Mouse (Mus musculus): ENCODE measurements around the gene Spry2. TPM values are rescaled to one million over a fixed set of nuclear protein-coding genes. Genes with fewer than 3 reads are reported as not detected.

Spry2 gene
- polyA plus RNA-seq, 1 experiment from 2014 or later, result 47.5 TPM

GRCm38 (mm10) chr14:105897569-105898101 is 1.0 kb upstream of the Spry2 start:
- Histone ChIP-seq H3K9ac (ENCODE audit: low read length) (peak overlapping the region; percentile 98), H3K4me3 (replicated peaks; ENCODE audit: low read length) (peak overlapping the region; percentile 98), H3K36me3 (ENCODE audit: control insufficient read depth, insufficient read depth, low read length) (0 out of 2 replicates have a peak, but pooled peaks cover 5% of the 10 kb centered on the region), H3K4me1 (ENCODE audit: control insufficient read depth, insufficient read depth, low read length) (peaks cover 18% of the 10 kb centered on the region), H3K9me3 (replicated peaks; ENCODE audit: control insufficient read depth, low read length) (no peaks in the 10 kb centered on the region), H3K27ac (ENCODE audit: low read length) (peak overlapping the region; percentile 100), H3K27me3 (ENCODE audit: control insufficient read depth, insufficient read depth, low read length) (no peaks in the 10 kb centered on the region), H3K4me2 (ENCODE audit: low read depth, low read length) (peak overlapping the region; percentile 93)
- WGBS, result under 1% methylated on average over 24 of the region's 28 CpGs
- peak; percentile 22; the same call in 1 of the 2 replicates for ATAC-seq (ENCODE audit: insufficient read depth, low FRiP score)

GRCm38 (mm10) chr14:105895961-105896651 is 513 bp downstream of the Spry2 start:
- H3K9me3 ChIP-seq (replicated peaks; ENCODE audit: control insufficient read depth, low read length), result no peaks in the 10 kb centered on the region
- peak overlapping the region; percentile 93 for H3K4me2 ChIP-seq (ENCODE audit: low read depth, low read length)
- H3K36me3 ChIP-seq (ENCODE audit: control insufficient read depth, insufficient read depth, low read length), result 0 out of 2 replicates have a peak, but pooled peaks cover 5% of the 10 kb centered on the region
- H3K27ac ChIP-seq (ENCODE audit: low read length), result peak overlapping the region; percentile 100
- peaks cover 25% of the 10 kb centered on the region for H3K4me1 ChIP-seq (ENCODE audit: control insufficient read depth, insufficient read depth, low read length)
- H3K9ac ChIP-seq (ENCODE audit: low read length), result peak overlapping the region; percentile 98
- no peak for ATAC-seq (ENCODE audit: insufficient read depth, low FRiP score)
- no peaks in the 10 kb centered on the region for H3K27me3 ChIP-seq (ENCODE audit: control insufficient read depth, insufficient read depth, low read length)
- under 1% methylated on average over 50 of the region's 50 CpGs for WGBS
- H3K4me3 ChIP-seq (replicated peaks; ENCODE audit: low read length), result peak overlapping the region; percentile 98

GRCm38 (mm10) chr14:105894971-105895873 is 1.4 kb downstream of the Spry2 start:
- WGBS, result under 1% methylated on average over 36 of the region's 36 CpGs
- no peak for ATAC-seq (ENCODE audit: insufficient read depth, low FRiP score)

GRCm38 (mm10) chr14:105893623-105893995 is 3.0 kb downstream of the Spry2 start:
- 0 out of 2 replicates have a peak, but pooled peaks cover 5% of the 10 kb centered on the region for H3K36me3 ChIP-seq (ENCODE audit: control insufficient read depth, insufficient read depth, low read length)
- H3K27ac ChIP-seq (ENCODE audit: low read length), result peak overlapping the region; percentile 57
- H3K4me1 ChIP-seq (ENCODE audit: control insufficient read depth, insufficient read depth, low read length), result peaks cover 31% of the 10 kb centered on the region
- no peak for ATAC-seq (ENCODE audit: insufficient read depth, low FRiP score)
- 21% methylated on average over 9 of the region's 9 CpGs for WGBS
- H3K27me3 ChIP-seq (ENCODE audit: control insufficient read depth, insufficient read depth, low read length), result no peaks in the 10 kb centered on the region
- peak overlapping the region; percentile 74 for H3K9ac ChIP-seq (ENCODE audit: low read length)
- H3K9me3 ChIP-seq (replicated peaks; ENCODE audit: control insufficient read depth, low read length), result no peaks in the 10 kb centered on the region
- peak overlapping the region; percentile 93 for H3K4me2 ChIP-seq (ENCODE audit: low read depth, low read length)
- H3K4me3 ChIP-seq (replicated peaks; ENCODE audit: low read length), result peak overlapping the region; percentile 98

More at GRCm38 (mm10) chr14:105894971-105895873, 1.4 kb downstream of the Spry2 start:
- H3K4me1 ChIP-seq (ENCODE audit: control insufficient read depth, insufficient read depth, low read length), result peaks cover 34% of the 10 kb centered on the region
- H3K36me3 ChIP-seq (ENCODE audit: control insufficient read depth, insufficient read depth, low read length), result 0 out of 2 replicates have a peak, but pooled peaks cover 5% of the 10 kb centered on the region
- H3K9ac ChIP-seq (ENCODE audit: low read length), result peak overlapping the region; percentile 98
- H3K4me3 ChIP-seq (replicated peaks; ENCODE audit: low read length), result peak overlapping the region; percentile 98
- peak overlapping the region; percentile 100 for H3K27ac ChIP-seq (ENCODE audit: low read length)
- peak overlapping the region; percentile 93 for H3K4me2 ChIP-seq (ENCODE audit: low read depth, low read length)
- no peaks in the 10 kb centered on the region for H3K27me3 ChIP-seq (ENCODE audit: control insufficient read depth, insufficient read depth, low read length)
- no peaks in the 10 kb centered on the region for H3K9me3 ChIP-seq (replicated peaks; ENCODE audit: control insufficient read depth, low read length)

GRCm38 (mm10) chr14:105892941-105893622 is 3.5 kb downstream of the Spry2 start:
- peak overlapping the region; percentile 74 for H3K9ac ChIP-seq (ENCODE audit: low read length)
- WGBS, result 43% methylated on average over 24 of the region's 24 CpGs
- H3K4me3 ChIP-seq (replicated peaks; ENCODE audit: low read length), result peak overlapping the region; percentile 98
- 0 out of 2 replicates have a peak, but pooled peaks cover 5% of the 10 kb centered on the region for H3K36me3 ChIP-seq (ENCODE audit: control insufficient read depth, insufficient read depth, low read length)
- H3K27ac ChIP-seq (ENCODE audit: low read length), result peak overlapping the region; percentile 57; the same call in 1 of the 2 replicates
- H3K4me2 ChIP-seq (ENCODE audit: low read depth, low read length), result peak overlapping the region; percentile 93
- ATAC-seq (ENCODE audit: insufficient read depth, low FRiP score), result no peak
- H3K27me3 ChIP-seq (ENCODE audit: control insufficient read depth, insufficient read depth, low read length), result no peaks in the 10 kb centered on the region
- no peaks in the 10 kb centered on the region for H3K9me3 ChIP-seq (replicated peaks; ENCODE audit: control insufficient read depth, low read length)
- H3K4me1 ChIP-seq (ENCODE audit: control insufficient read depth, insufficient read depth, low read length), result peaks cover 31% of the 10 kb centered on the region

GRCm38 (mm10) chr14:105890516-105891231 is 5.9 kb downstream of the Spry2 start:
- Histone ChIP-seq H3K27me3 (ENCODE audit: control insufficient read depth, insufficient read depth, low read length) (no peaks in the 10 kb centered on the region), H3K27ac (ENCODE audit: low read length) (peak overlapping the region; percentile 38), H3K9me3 (replicated peaks; ENCODE audit: control insufficient read depth, low read length) (no peaks in the 10 kb centered on the region), H3K9ac (ENCODE audit: low read length) (no peak overlapping the region), H3K4me3 (replicated peaks; ENCODE audit: low read length) (no peak overlapping the region), H3K4me1 (ENCODE audit: control insufficient read depth, insufficient read depth, low read length) (peaks cover 31% of the 10 kb centered on the region), H3K4me2 (ENCODE audit: low read depth, low read length) (no peak overlapping the region), H3K36me3 (ENCODE audit: control insufficient read depth, insufficient read depth, low read length) (0 out of 2 replicates have a peak, but pooled peaks cover 5% of the 10 kb centered on the region)
- WGBS, result 24% methylated on average over 5 of the region's 5 CpGs
- ATAC-seq (ENCODE audit: insufficient read depth, low FRiP score), result no peak

- 87% methylated on average over 9 of the region's 9 CpGs for WGBS
- ATAC-seq (ENCODE audit: insufficient read depth, low FRiP score), result no peak
Measured at GRCm38 (mm10) chr14:105886643-105887374, 9.8 kb downstream of the Spry2 start.

More at GRCm38 (mm10) chr14:105886643-105887374, 9.8 kb downstream of the Spry2 start:
- Histone ChIP-seq H3K27me3 (ENCODE audit: control insufficient read depth, insufficient read depth, low read length) (no peaks in the 10 kb centered on the region), H3K9me3 (replicated peaks; ENCODE audit: control insufficient read depth, low read length) (no peaks in the 10 kb centered on the region), H3K27ac (ENCODE audit: low read length) (no peak overlapping the region), H3K4me2 (ENCODE audit: low read depth, low read length) (no peak overlapping the region), H3K4me1 (ENCODE audit: control insufficient read depth, insufficient read depth, low read length) (peaks cover 16% of the 10 kb centered on the region), H3K36me3 (ENCODE audit: control insufficient read depth, insufficient read depth, low read length) (no peaks in the 10 kb centered on the region), H3K4me3 (replicated peaks; ENCODE audit: low read length) (no peak overlapping the region), H3K9ac (ENCODE audit: low read length) (no peak overlapping the region)
